Mouse (Mus musculus): ENCODE data around the gene Cd80. TPM values are rescaled to one million over a fixed set of nuclear protein-coding genes. Genes with fewer than 3 reads are reported as not detected.

The Cd80 gene
- total and polyA plus RNA-seq, 3 experiments = 0.04 to 0.38 TPM; not detected in 1

DNA sequence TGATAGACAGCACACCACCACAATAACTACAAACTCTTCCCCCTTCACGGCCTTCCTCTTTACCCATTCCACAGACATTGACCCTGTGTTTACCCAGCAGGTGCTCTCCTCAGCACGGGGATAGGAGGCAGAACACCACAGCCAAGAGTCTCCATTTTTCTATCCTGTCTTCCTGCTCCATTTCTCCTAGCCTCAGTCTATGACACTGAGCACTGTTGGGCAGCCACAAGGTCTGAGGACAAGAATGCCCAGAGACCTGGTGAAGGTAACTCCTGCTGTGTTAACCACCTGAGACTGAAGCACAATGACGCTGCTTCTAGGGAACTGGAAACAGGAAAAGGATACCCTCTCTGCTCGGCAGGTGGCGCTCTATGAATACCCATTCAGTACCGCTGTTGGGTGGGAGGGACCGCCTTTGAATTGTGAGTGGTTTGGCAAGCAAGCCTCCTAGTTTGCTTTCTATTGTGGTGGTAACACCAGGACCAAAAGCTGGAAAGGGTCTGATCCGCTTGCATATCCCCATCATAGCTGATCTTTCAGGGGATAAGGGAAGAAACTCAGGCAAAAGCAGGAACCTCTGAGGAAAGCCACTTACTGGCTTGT is 81.3 kb downstream of the Cd80 start:
- H3K79me2 ChIP-seq (ENCODE audit: control insufficient read depth, insufficient read depth, low read length, poor library complexity) = no peaks in the 10 kb centered on the region
- H3K9ac ChIP-seq (ENCODE audit: control insufficient read depth, low read depth, low read length, poor library complexity, severe bottlenecking) = no peak overlapping the region
- H3K4me1 ChIP-seq (ENCODE audit: control insufficient read depth in 1 of 2, insufficient read depth in 2 of 2, low read length in 2 of 2) = no peaks in the 10 kb centered on the region
- H3K36me3 ChIP-seq (ENCODE audit: control insufficient read depth in 1 of 2, insufficient read depth in 2 of 2, low read length in 2 of 2) = peaks cover 0 to 7% of the 10 kb centered on the region in 2 experiments; a peak in 1 of 4 replicates
- TF ChIP-seq RAD21 (IDR thresholded peaks at IDR 0.05; ENCODE audit: low read depth, low read length) (peak; percentile 49), GABPA (IDR thresholded peaks at IDR 0.05; ENCODE audit: low read depth, low read length) (no peak), SIN3A (IDR thresholded peaks at IDR 0.05; ENCODE audit: low read length) (no peak), TCF12 (IDR thresholded peaks at IDR 0.05; ENCODE audit: low read depth, low read length) (no peak), SMC3 (IDR thresholded peaks at IDR 0.05; ENCODE audit: low read depth, low read length) (peak; percentile 33), CTCF (IDR thresholded peaks at IDR 0.05 in 2 of 3, conservative IDR thresholded peaks at IDR 0.05 in 1 of 3; ENCODE audit: control insufficient read depth in 1 of 3, insufficient read depth in 1 of 3, low read depth in 2 of 3, low read length in 3 of 3, poor library complexity in 1 of 3, severe bottlenecking in 1 of 3) (peak; percentile 43 to 65 (median 63))
- no peaks in the 10 kb centered on the region for H3K27me3 ChIP-seq (ENCODE audit: control insufficient read depth in 1 of 2, insufficient read depth in 2 of 2, low read length in 2 of 2)
- H3K27ac ChIP-seq (ENCODE audit: control insufficient read depth, low read depth, low read length) = no peak overlapping the region
- no peaks in the 10 kb centered on the region for H3K9me3 ChIP-seq (replicated peaks; ENCODE audit: insufficient read depth, low read length)
- DNase-seq (ENCODE audit: low read depth, low spot score) = peak; percentile 65
- H3K4me3 ChIP-seq (ENCODE audit: control insufficient read depth in 1 of 2, insufficient read depth in 1 of 2, low read depth in 2 of 2, low read length in 2 of 2) = no peak overlapping the region

DNA sequence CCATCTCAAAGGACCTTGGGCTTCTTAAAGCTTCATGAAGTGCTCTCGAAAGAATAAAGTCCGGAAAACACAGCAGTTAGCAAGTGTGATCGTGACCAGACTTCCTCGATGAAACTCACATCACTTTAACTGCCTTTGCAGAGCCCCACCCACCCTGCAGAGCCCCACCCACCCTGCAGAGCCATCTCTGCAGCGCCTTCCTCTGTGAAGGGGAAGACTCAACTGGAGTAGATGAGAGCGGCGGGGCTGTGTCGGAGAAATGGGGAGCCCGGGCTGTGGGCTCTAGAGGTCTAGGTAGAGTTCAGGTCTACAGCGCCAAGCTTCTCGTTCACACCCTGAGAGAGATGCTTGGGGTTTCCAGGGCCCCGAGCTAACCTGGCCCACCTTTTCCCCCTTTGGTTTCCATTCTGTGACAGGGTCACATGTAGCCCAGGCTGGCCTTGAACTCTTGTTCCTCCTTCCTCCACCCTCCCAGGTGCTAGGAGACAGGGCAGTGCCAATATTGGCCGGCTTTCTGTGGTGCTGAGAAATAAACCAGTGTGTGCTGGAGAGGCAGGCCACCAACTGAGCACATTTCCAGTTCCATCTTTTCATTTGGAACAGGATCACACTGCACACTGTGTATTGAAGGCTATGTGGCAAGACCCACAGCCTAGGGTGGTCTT is 83.5 kb downstream of the Cd80 start:
- Histone ChIP-seq H3K79me2 (ENCODE audit: control insufficient read depth, insufficient read depth, low read length, poor library complexity) (no peaks in the 10 kb centered on the region), H3K36me3 (ENCODE audit: control insufficient read depth in 1 of 2, insufficient read depth in 2 of 2, low read length in 2 of 2) (peaks cover 0 to 6% of the 10 kb centered on the region in 2 experiments; a peak in 2 of 4 replicates), H3K4me3 (ENCODE audit: control insufficient read depth in 1 of 2, insufficient read depth in 1 of 2, low read depth in 2 of 2, low read length in 2 of 2) (no peak overlapping the region), H3K9ac (ENCODE audit: control insufficient read depth, low read depth, low read length, poor library complexity, severe bottlenecking) (no peak overlapping the region), H3K9me3 (replicated peaks; ENCODE audit: insufficient read depth, low read length) (no peaks in the 10 kb centered on the region), H3K27ac (ENCODE audit: control insufficient read depth, low read depth, low read length) (no peak overlapping the region), H3K27me3 (ENCODE audit: control insufficient read depth in 1 of 2, insufficient read depth in 2 of 2, low read length in 2 of 2) (no peaks in the 10 kb centered on the region), H3K4me1 (ENCODE audit: control insufficient read depth in 1 of 2, insufficient read depth in 2 of 2, low read length in 2 of 2) (no peaks in the 10 kb centered on the region)
- DNase-seq (ENCODE audit: low read depth, low spot score) = peak; percentile 39
- no peak for TF ChIP-seq POLR2AphosphoS5 (IDR thresholded peaks at IDR 0.05; ENCODE audit: borderline replicate concordance, low read depth, low read length)
- TF ChIP-seq SMC3 (IDR thresholded peaks at IDR 0.05; ENCODE audit: low read depth, low read length) = no peak
- no peak for TF ChIP-seq GATA1 (IDR thresholded peaks at IDR 0.05; ENCODE audit: low read depth, low read length)
- no peak for TF ChIP-seq USF2 (IDR thresholded peaks at IDR 0.05; ENCODE audit: borderline replicate concordance in 1 of 2, insufficient read depth in 1 of 2, low read depth in 1 of 2, low read length in 2 of 2)
- no peak for TF ChIP-seq POLR2A (IDR thresholded peaks at IDR 0.05; ENCODE audit: control insufficient read depth in 1 of 2, insufficient read depth in 1 of 2, low read depth in 1 of 2, low read length in 2 of 2, poor library complexity in 1 of 2)
- no peak for TF ChIP-seq CHD1 (IDR thresholded peaks at IDR 0.05; ENCODE audit: low read depth, low read length)
- TF ChIP-seq MAX (IDR thresholded peaks at IDR 0.05; ENCODE audit: low read length) = no peak
- TF ChIP-seq GABPA (IDR thresholded peaks at IDR 0.05; ENCODE audit: low read depth, low read length) = no peak
- no peak for TF ChIP-seq JUND (IDR thresholded peaks at IDR 0.05; ENCODE audit: low read depth, low read length)
- TF ChIP-seq ZMIZ1 (IDR thresholded peaks at IDR 0.05; ENCODE audit: low read depth, low read length) = no peak
- no peak for TF ChIP-seq BHLHE40 (IDR thresholded peaks at IDR 0.05; ENCODE audit: borderline replicate concordance, low read depth, low read length)
- TF ChIP-seq EP300 (IDR thresholded peaks at IDR 0.05; ENCODE audit: low read depth in 1 of 2, low read length in 2 of 2) = no peak
- no peak for TF ChIP-seq UBTF (IDR thresholded peaks at IDR 0.05; ENCODE audit: borderline replicate concordance, insufficient read depth, low read depth, low read length)
- no peak for TF ChIP-seq RCOR1 (IDR thresholded peaks at IDR 0.05; ENCODE audit: low read depth, low read length)
- TF ChIP-seq KAT2A (conservative IDR thresholded peaks at IDR 0.05; ENCODE audit: low read depth, low read length) = no peak

Other genes starting within 250 kb of the Cd80 start
- gene Nr1i2, start 160.7 kb upstream of the Cd80 start, total RNA-seq (2012; rRNA removed) = not detected in 2 replicates
- gene Nr1i2, start 160.7 kb upstream of the Cd80 start, polyA plus RNA-seq (2012; ENCODE audit: insufficient read depth in 1 of 2, insufficient read length in 2 of 2, low read depth in 1 of 2, low replicate concordance in 2 of 2, missing spikeins in 1 of 2) = not detected
- gene Maats1, start 113.4 kb upstream of the Cd80 start, total RNA-seq (2012; rRNA removed) = 0.10 TPM in 1 of 2 replicates, not detected in the other
- under 1 TPM in 1 of 2 experiments, not detected in 1; 0.03 TPM for gene Maats1, start 113.4 kb upstream of the Cd80 start, polyA plus RNA-seq (2012; ENCODE audit: insufficient read depth in 1 of 2, insufficient read length in 2 of 2, low read depth in 1 of 2, low replicate concordance in 2 of 2, missing spikeins in 1 of 2)
- 293 and 295 TPM in 2 replicates for gene Cox17, start 108.6 kb upstream of the Cd80 start, total RNA-seq (2012; rRNA removed)
- 100 to 1,000 TPM in 1 of 2 experiments, not detected in 1; 269 TPM for gene Cox17, start 108.6 kb upstream of the Cd80 start, polyA plus RNA-seq (2012; ENCODE audit: insufficient read depth in 1 of 2, insufficient read length in 2 of 2, low read depth in 1 of 2, low replicate concordance in 2 of 2, missing spikeins in 1 of 2)
- not detected in 2 replicates for gene Gm21987, start 108.5 kb upstream of the Cd80 start, total RNA-seq (2012; rRNA removed)
- not detected for gene Gm21987, start 108.5 kb upstream of the Cd80 start, polyA plus RNA-seq (2012; ENCODE audit: insufficient read depth in 1 of 2, insufficient read length in 2 of 2, low read depth in 1 of 2, low replicate concordance in 2 of 2, missing spikeins in 1 of 2)
- 15.2 and 17.5 TPM in 2 replicates for gene Popdc2, start 93.4 kb upstream of the Cd80 start, total RNA-seq (2012; rRNA removed)
- gene Popdc2, start 93.4 kb upstream of the Cd80 start, polyA plus RNA-seq (2012; ENCODE audit: insufficient read depth in 1 of 2, insufficient read length in 2 of 2, low read depth in 1 of 2, low replicate concordance in 2 of 2, missing spikeins in 1 of 2) = 10 to 100 TPM in 1 of 2 experiments, not detected in 1; 45.4 TPM
- not detected in 2 replicates for gene Pla1a, start 22.4 kb upstream of the Cd80 start, total RNA-seq (2012; rRNA removed)
- under 1 TPM in 1 of 2 experiments, not detected in 1; 0.04 TPM for gene Pla1a, start 22.4 kb upstream of the Cd80 start, polyA plus RNA-seq (2012; ENCODE audit: insufficient read depth in 1 of 2, insufficient read length in 2 of 2, low read depth in 1 of 2, low replicate concordance in 2 of 2, missing spikeins in 1 of 2)
- gene Adprh, start 2.9 kb upstream of the Cd80 start, total RNA-seq (2012; rRNA removed) = 20.1 and 24.8 TPM in 2 replicates
- gene Adprh, start 2.9 kb upstream of the Cd80 start, polyA plus RNA-seq (2012; ENCODE audit: insufficient read depth in 1 of 2, insufficient read length in 2 of 2, low read depth in 1 of 2, low replicate concordance in 2 of 2, missing spikeins in 1 of 2) = 10 to 100 TPM in 1 of 2 experiments, not detected in 1; 86.7 TPM
- gene Timmdc1, start 67.1 kb downstream of the Cd80 start, total RNA-seq (2012; rRNA removed) = 36.4 and 38.0 TPM in 2 replicates
- 10 to 100 TPM in 1 of 2 experiments, not detected in 1; 40.4 TPM for gene Timmdc1, start 67.1 kb downstream of the Cd80 start, polyA plus RNA-seq (2012; ENCODE audit: insufficient read depth in 1 of 2, insufficient read length in 2 of 2, low read depth in 1 of 2, low replicate concordance in 2 of 2, missing spikeins in 1 of 2)
- gene Poglut1, start 94.7 kb downstream of the Cd80 start, total RNA-seq (2012; rRNA removed) = 17.7 and 17.9 TPM in 2 replicates
- gene Poglut1, start 94.7 kb downstream of the Cd80 start, polyA plus RNA-seq (2012; ENCODE audit: insufficient read depth in 1 of 2, insufficient read length in 2 of 2, low read depth in 1 of 2, low replicate concordance in 2 of 2, missing spikeins in 1 of 2) = 10 to 100 TPM in 1 of 2 experiments, not detected in 1; 28.6 TPM
- gene Tmem39a, start 103.1 kb downstream of the Cd80 start, total RNA-seq (2012; rRNA removed) = 34.2 and 38.1 TPM in 2 replicates
- 100 to 1,000 TPM; 116 to 352 TPM for gene Tmem39a, start 103.1 kb downstream of the Cd80 start, polyA plus RNA-seq (2012; ENCODE audit: insufficient read depth in 1 of 2, insufficient read length in 2 of 2, low read depth in 1 of 2, low replicate concordance in 2 of 2, missing spikeins in 1 of 2)